Mouse (Mus musculus): ENCODE data around the gene Lurap1. TPM values are rescaled to one million over a fixed set of nuclear protein-coding genes. Genes with fewer than 3 reads are reported as not detected.

Lurap1 gene
- polyA plus RNA-seq, 1 experiment from 2014 or later: 3.7 TPM

- Histone ChIP-seq H3K9me3 (ENCODE audit: control insufficient read depth, low read length) (no peaks in the 10 kb centered on the region), H3K4me1 (ENCODE audit: control insufficient read depth, insufficient read depth, low read depth, low read length) (peaks cover 11% of the 10 kb centered on the region), H3K9ac (ENCODE audit: low read depth, low read length) (peak overlapping the region; percentile 95), H3K4me2 (ENCODE audit: low read length) (peak overlapping the region; percentile 82), H3K36me3 (ENCODE audit: control insufficient read depth, insufficient read depth, low read length) (peaks cover 15% of the 10 kb centered on the region; the same call in 1 of the 2 replicates), H3K27ac (ENCODE audit: low read depth, low read length) (peak overlapping the region; percentile 90), H3K27me3 (replicated peaks; ENCODE audit: control insufficient read depth, insufficient read depth, low read length) (no peaks in the 10 kb centered on the region), H3K4me3 (ENCODE audit: low read length) (peak overlapping the region; percentile 83)
- 24% methylated on average over 6 of the region's 6 CpGs for WGBS
- peak; percentile 21; the same call in 1 of the 2 replicates for ATAC-seq
These were observed 1.4 kb downstream of the Lurap1 start for GRCm38 (mm10) chr4:116149812-116150155.

DNA sequence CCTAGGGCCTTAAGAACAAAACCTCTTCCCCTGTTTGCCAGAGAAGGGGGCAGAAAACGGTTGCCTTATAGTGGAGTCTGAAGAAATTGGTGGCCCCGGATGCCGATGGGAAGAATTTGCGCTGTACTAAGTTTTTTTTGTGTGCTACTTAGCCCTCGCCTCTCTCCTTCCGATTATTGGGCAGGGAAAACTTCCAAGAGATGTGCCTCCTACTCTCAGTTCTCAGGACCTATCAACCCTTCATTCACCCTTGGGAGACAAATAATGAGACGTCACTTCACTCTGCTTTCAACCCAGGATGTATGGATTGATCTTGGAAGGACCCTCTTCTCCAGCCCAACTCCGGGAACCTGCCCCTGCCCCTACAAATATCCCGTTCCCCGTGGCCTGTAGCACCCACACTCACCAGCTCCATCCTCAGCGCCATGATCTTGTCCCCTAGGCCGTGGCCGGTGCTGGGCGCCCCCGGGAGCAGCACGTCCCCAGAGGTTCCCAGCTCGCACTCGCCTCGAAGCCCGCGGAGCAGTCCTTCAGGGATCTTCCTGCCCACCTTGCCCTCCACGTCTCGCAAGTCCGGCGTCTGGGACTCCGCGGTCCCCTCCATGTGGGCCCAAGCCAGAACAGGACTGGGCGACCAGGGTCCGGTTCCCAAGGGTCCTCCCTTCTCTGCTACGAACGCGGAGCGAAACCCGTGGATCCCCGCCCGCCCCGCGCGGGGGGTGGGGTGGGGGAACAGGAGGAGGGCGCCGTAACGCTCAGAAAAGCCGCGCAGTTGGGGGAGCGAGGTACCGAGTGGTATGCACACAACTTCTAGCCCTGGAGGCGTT, 7.0 kb downstream of the Lurap1 start:
- peak overlapping the region; percentile 68 for H3K9ac ChIP-seq (ENCODE audit: low read depth, low read length)
- no peaks in the 10 kb centered on the region for H3K9me3 ChIP-seq (ENCODE audit: control insufficient read depth, low read length)
- no peaks in the 10 kb centered on the region for H3K27me3 ChIP-seq (replicated peaks; ENCODE audit: control insufficient read depth, insufficient read depth, low read length)
- peaks cover 5% of the 10 kb centered on the region; the same call in 1 of the 2 replicates for H3K4me1 ChIP-seq (ENCODE audit: control insufficient read depth, insufficient read depth, low read depth, low read length)
- H3K27ac ChIP-seq (ENCODE audit: low read depth, low read length): no peak overlapping the region
- WGBS: under 1% methylated on average over 39 of the region's 47 CpGs
- peak overlapping the region; percentile 94 for H3K4me2 ChIP-seq (ENCODE audit: low read length)
- peak; percentile 76 for ATAC-seq
- peak overlapping the region; percentile 61 for H3K4me3 ChIP-seq (ENCODE audit: low read length)
- no peaks in the 10 kb centered on the region for H3K36me3 ChIP-seq (ENCODE audit: control insufficient read depth, insufficient read depth, low read length)

DNA sequence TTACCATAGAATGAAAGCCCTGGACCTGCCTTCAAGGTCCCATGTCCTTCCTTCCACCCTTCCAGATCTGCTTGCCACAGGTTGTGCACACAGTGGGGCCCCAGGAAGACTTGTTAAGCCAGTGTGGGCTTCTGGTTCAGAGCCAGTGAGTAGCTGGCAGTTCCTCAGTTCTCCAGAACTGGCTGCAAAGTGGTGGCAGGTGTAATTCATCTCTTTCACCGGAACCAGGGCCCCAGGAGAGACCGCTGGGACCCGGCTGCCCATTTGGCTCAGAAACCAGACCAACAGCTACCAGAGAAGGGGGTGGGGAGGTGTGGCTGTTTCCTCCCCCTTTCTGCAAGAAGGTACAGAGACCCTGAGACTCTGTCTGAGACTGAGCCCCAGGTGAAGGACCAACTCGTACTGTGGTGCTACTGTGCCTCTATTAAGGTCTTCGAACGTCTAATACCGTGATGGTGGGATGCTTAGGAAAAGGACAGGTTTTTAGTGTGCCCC, 7.8 kb downstream of the Lurap1 start:
- no peak overlapping the region for H3K27ac ChIP-seq (ENCODE audit: low read depth, low read length)
- H3K27me3 ChIP-seq (replicated peaks; ENCODE audit: control insufficient read depth, insufficient read depth, low read length): no peaks in the 10 kb centered on the region
- peak overlapping the region; percentile 61 for H3K4me3 ChIP-seq (ENCODE audit: low read length)
- H3K4me2 ChIP-seq (ENCODE audit: low read length): peak overlapping the region; percentile 94
- WGBS: 20% methylated on average over 7 of the region's 7 CpGs
- peak; percentile 44 for ATAC-seq
- H3K9me3 ChIP-seq (ENCODE audit: control insufficient read depth, low read length): no peaks in the 10 kb centered on the region
- H3K9ac ChIP-seq (ENCODE audit: low read depth, low read length): no peak overlapping the region
- H3K36me3 ChIP-seq (ENCODE audit: control insufficient read depth, insufficient read depth, low read length): no peaks in the 10 kb centered on the region
- H3K4me1 ChIP-seq (ENCODE audit: control insufficient read depth, insufficient read depth, low read depth, low read length): peaks cover 5% of the 10 kb centered on the region; the same call in 1 of the 2 replicates

- no peaks in the 10 kb centered on the region for H3K36me3 ChIP-seq (ENCODE audit: control insufficient read depth, insufficient read depth, low read length)
- H3K9ac ChIP-seq (ENCODE audit: low read depth, low read length): no peak overlapping the region
- H3K4me2 ChIP-seq (ENCODE audit: low read length): no peak overlapping the region
- no peak overlapping the region for H3K4me3 ChIP-seq (ENCODE audit: low read length)
- peaks cover 5% of the 10 kb centered on the region; the same call in 1 of the 2 replicates for H3K4me1 ChIP-seq (ENCODE audit: control insufficient read depth, insufficient read depth, low read depth, low read length)
- H3K9me3 ChIP-seq (ENCODE audit: control insufficient read depth, low read length): no peaks in the 10 kb centered on the region
- 65% methylated on average over 7 of the region's 7 CpGs for WGBS
- no peaks in the 10 kb centered on the region for H3K27me3 ChIP-seq (replicated peaks; ENCODE audit: control insufficient read depth, insufficient read depth, low read length)
- no peak overlapping the region for H3K27ac ChIP-seq (ENCODE audit: low read depth, low read length)
- ATAC-seq: no peak
These were observed 8.9 kb downstream of the Lurap1 start for GRCm38 (mm10) chr4:116142269-116142668.

DNA sequence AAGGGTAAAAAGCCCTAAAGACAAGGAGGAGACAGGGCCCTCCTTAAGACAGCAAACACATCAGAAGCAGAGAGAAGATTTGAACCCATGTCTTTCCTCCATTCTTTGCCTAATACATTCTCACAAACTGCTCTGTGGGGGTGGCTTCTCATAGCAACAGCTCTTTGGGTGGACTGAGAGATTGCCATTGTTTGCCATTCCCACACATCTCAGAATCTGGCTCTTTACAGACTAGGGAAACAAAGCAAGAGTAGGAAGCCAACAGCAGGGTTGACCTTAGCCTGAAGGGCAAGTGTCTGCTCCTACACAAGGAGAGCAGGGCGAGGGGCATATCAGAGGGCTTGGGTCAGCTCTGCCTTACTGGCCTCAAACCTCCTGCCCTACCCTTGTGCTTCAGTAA, 9.4 kb downstream of the Lurap1 start:
- Histone ChIP-seq H3K36me3 (ENCODE audit: control insufficient read depth, insufficient read depth, low read length) (no peaks in the 10 kb centered on the region), H3K4me2 (ENCODE audit: low read length) (no peak overlapping the region), H3K9me3 (ENCODE audit: control insufficient read depth, low read length) (no peaks in the 10 kb centered on the region), H3K27ac (ENCODE audit: low read depth, low read length) (no peak overlapping the region), H3K27me3 (replicated peaks; ENCODE audit: control insufficient read depth, insufficient read depth, low read length) (no peaks in the 10 kb centered on the region), H3K4me1 (ENCODE audit: control insufficient read depth, insufficient read depth, low read depth, low read length) (peaks cover 5% of the 10 kb centered on the region; the same call in 1 of the 2 replicates), H3K4me3 (ENCODE audit: low read length) (no peak overlapping the region), H3K9ac (ENCODE audit: low read depth, low read length) (no peak overlapping the region)
- WGBS: 89% methylated on average over 1 of the region's 1 CpGs
- ATAC-seq: no peak

DNA sequence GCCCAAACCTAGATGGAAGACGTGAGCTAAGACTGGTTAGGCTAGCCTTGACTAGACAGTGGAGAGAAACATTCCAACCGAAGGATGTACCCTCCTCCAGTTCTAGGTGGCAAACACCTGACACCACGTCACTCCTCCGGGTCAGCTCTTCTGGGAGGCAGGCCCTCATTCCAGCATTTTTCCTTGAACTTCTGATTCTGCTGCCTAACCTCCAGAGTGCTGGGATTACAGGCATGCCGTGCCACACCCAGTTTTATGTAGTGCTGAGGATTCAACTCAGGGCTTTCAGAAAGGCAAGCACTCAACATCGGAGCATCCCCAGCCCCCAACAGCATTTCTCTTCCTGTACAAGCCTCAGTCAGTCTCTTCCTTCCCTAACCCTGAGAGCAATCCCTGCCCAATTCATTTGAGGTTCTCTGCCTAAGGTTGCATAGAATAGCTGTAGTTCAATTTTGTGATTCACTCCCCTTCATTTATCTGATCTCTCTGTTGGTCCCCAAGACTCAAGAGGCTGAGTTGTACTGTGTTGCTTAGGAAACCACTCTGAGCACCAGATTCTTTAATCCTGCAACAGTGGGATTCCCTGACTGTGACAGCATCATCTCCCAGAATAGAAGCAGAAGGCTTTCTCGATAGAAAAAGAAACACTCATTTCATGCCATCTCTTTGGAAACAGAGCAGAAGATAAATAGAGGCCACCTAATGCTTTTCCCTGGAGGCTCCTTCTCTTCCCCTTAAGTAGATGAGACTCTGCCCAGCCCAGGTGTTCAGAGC, 10.2 kb downstream of the Lurap1 start:
- Histone ChIP-seq H3K27me3 (replicated peaks; ENCODE audit: control insufficient read depth, insufficient read depth, low read length) (no peaks in the 10 kb centered on the region), H3K9me3 (ENCODE audit: control insufficient read depth, low read length) (no peaks in the 10 kb centered on the region), H3K27ac (ENCODE audit: low read depth, low read length) (no peak overlapping the region), H3K36me3 (ENCODE audit: control insufficient read depth, insufficient read depth, low read length) (no peaks in the 10 kb centered on the region), H3K4me1 (ENCODE audit: control insufficient read depth, insufficient read depth, low read depth, low read length) (peaks cover 5% of the 10 kb centered on the region; the same call in 1 of the 2 replicates), H3K4me2 (ENCODE audit: low read length) (no peak overlapping the region), H3K4me3 (ENCODE audit: low read length) (no peak overlapping the region), H3K9ac (ENCODE audit: low read depth, low read length) (no peak overlapping the region)
- WGBS: 78% methylated on average over 7 of the region's 7 CpGs
- no peak for ATAC-seq

DNA sequence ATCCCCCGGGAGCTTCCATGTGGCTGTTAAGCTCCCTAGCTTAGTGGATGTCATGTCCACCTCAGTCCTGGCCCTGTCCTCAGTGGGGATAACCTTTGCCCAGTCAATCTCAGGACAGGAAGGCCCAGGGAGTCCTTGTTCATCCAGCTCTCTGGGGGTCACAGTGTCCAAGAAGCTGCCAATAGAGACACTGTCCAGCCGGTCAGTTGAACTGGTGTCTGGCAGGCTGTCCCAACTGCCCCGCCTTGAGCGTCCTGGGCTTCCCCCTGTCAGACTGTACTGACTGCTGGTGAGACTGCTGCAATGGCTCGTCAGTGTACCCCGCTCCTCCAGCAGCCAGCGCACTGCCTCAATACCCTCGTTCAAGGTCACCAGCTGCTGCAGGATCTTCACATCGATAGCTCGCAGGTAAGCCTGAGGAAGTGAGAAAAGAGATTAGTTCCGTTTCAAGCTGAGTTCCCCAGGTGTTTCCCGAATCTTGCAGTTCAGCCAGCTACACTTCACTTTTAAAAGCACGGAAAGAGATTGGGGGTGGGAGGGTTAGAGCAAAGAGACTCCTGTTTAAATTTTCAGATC, 13.6 kb downstream of the Lurap1 start:
- no peaks in the 10 kb centered on the region for H3K27me3 ChIP-seq (replicated peaks; ENCODE audit: control insufficient read depth, insufficient read depth, low read length)
- WGBS: 52% methylated on average over 13 of the region's 13 CpGs
- no peaks in the 10 kb centered on the region for H3K36me3 ChIP-seq (ENCODE audit: control insufficient read depth, insufficient read depth, low read length)
- no peak overlapping the region for H3K9ac ChIP-seq (ENCODE audit: low read depth, low read length)
- no peak overlapping the region for H3K4me2 ChIP-seq (ENCODE audit: low read length)
- ATAC-seq: no peak
- H3K4me3 ChIP-seq (ENCODE audit: low read length): no peak overlapping the region
- no peak overlapping the region for H3K27ac ChIP-seq (ENCODE audit: low read depth, low read length)
- H3K4me1 ChIP-seq (ENCODE audit: control insufficient read depth, insufficient read depth, low read depth, low read length): no peaks in the 10 kb centered on the region
- H3K9me3 ChIP-seq (ENCODE audit: control insufficient read depth, low read length): no peaks in the 10 kb centered on the region

DNA sequence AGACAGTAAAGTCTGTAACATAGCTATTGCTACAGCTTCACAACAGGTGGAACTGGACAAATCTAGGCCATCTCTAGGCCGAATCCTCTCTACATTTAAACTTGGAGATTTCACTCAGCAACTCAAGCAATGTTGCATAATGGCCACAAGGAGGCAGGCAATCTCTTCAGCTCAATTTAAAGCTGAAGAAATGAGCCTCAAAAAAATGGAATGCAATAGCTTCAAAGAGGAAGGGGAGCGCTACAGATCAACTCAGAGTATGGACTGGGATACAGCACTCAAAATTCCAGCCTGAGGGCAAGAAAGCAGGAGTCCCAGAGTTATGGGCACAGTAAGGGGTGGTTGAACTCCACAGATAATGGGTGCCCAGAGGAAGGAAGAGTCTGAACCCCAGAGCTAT, 16.1 kb downstream of the Lurap1 start:
- peak; percentile 50; the same call in 1 of the 2 replicates for ATAC-seq
- Histone ChIP-seq H3K4me3 (ENCODE audit: low read length) (no peak overlapping the region), H3K27me3 (replicated peaks; ENCODE audit: control insufficient read depth, insufficient read depth, low read length) (no peaks in the 10 kb centered on the region), H3K9me3 (ENCODE audit: control insufficient read depth, low read length) (no peaks in the 10 kb centered on the region), H3K9ac (ENCODE audit: low read depth, low read length) (no peak overlapping the region; the same call in 1 of the 2 replicates), H3K4me2 (ENCODE audit: low read length) (no peak overlapping the region), H3K27ac (ENCODE audit: low read depth, low read length) (no peak overlapping the region), H3K4me1 (ENCODE audit: control insufficient read depth, insufficient read depth, low read depth, low read length) (no peaks in the 10 kb centered on the region), H3K36me3 (ENCODE audit: control insufficient read depth, insufficient read depth, low read length) (no peaks in the 10 kb centered on the region)
- 35% methylated on average over 2 of the region's 2 CpGs for WGBS

- Histone ChIP-seq H3K4me3 (ENCODE audit: low read length) (no peak overlapping the region), H3K36me3 (ENCODE audit: control insufficient read depth, insufficient read depth, low read length) (no peaks in the 10 kb centered on the region), H3K27ac (ENCODE audit: low read depth, low read length) (no peak overlapping the region), H3K4me2 (ENCODE audit: low read length) (no peak overlapping the region), H3K4me1 (ENCODE audit: control insufficient read depth, insufficient read depth, low read depth, low read length) (no peaks in the 10 kb centered on the region), H3K9ac (ENCODE audit: low read depth, low read length) (0 out of 2 replicates have a peak overlapping the region, but pooled peaks have one; percentile 4), H3K9me3 (ENCODE audit: control insufficient read depth, low read length) (no peaks in the 10 kb centered on the region), H3K27me3 (replicated peaks; ENCODE audit: control insufficient read depth, insufficient read depth, low read length) (no peaks in the 10 kb centered on the region)
- no peak for ATAC-seq
- WGBS: 88% methylated on average over 4 of the region's 4 CpGs
These were observed 18.0 kb downstream of the Lurap1 start for GRCm38 (mm10) chr4:116133126-116133525.

All from hindbrain, embryonic 16.5 days (tissue).